Mouse (Mus musculus): ENCODE data around the gene Axin2.

The Axin2 gene

GRCm38 (mm10) chr11:108973459-108973858 is 53.3 kb downstream of the Axin2 start:
- no peak for DNase-seq (ENCODE audit: low spot score in 2 of 2)

- no peak for DNase-seq (ENCODE audit: low spot score in 2 of 2)
These were observed 53.7 kb downstream of the Axin2 start for GRCm38 (mm10) chr11:108973866-108974265.

- no peak for DNase-seq (ENCODE audit: low spot score in 2 of 2)
These were observed 55.4 kb downstream of the Axin2 start for GRCm38 (mm10) chr11:108975583-108975982.

- peak; percentile 37 to 57 for DNase-seq (ENCODE audit: low spot score in 2 of 2)
These were observed 60.4 kb downstream of the Axin2 start for GRCm38 (mm10) chr11:108980530-108980929.

- DNase-seq (ENCODE audit: low spot score in 2 of 2) = no peak
These were observed 60.9 kb downstream of the Axin2 start for GRCm38 (mm10) chr11:108981012-108981411.

- DNase-seq (ENCODE audit: low spot score in 2 of 2) = no peak
These were observed 63.4 kb downstream of the Axin2 start for GRCm38 (mm10) chr11:108983409-108984064.

- DNase-seq (ENCODE audit: low spot score in 2 of 2) = peak in 1 of 2 experiments; percentile 27
These were observed 64.7 kb downstream of the Axin2 start for GRCm38 (mm10) chr11:108984711-108985419.

GRCm38 (mm10) chr11:108985836-108986235 is 65.7 kb downstream of the Axin2 start:
- DNase-seq (ENCODE audit: low spot score in 2 of 2) = no peak

GRCm38 (mm10) chr11:108987226-108987625 is 67.1 kb downstream of the Axin2 start:
- no peak for DNase-seq (ENCODE audit: low spot score in 2 of 2)

GRCm38 (mm10) chr11:108987705-108988104 is 67.6 kb downstream of the Axin2 start:
- DNase-seq (ENCODE audit: low spot score in 2 of 2) = no peak

GRCm38 (mm10) chr11:108988258-108988657 is 68.1 kb downstream of the Axin2 start:
- DNase-seq (ENCODE audit: low spot score in 2 of 2) = no peak

GRCm38 (mm10) chr11:108989940-108990339 is 69.8 kb downstream of the Axin2 start:
- peak in 1 of 2 experiments; percentile 33 for DNase-seq (ENCODE audit: low spot score in 2 of 2)

- DNase-seq (ENCODE audit: low spot score in 2 of 2) = no peak
These were observed 73.3 kb downstream of the Axin2 start for GRCm38 (mm10) chr11:108993414-108993813.

GRCm38 (mm10) chr11:108995196-108995989 is 75.2 kb downstream of the Axin2 start:
- DNase-seq (ENCODE audit: low spot score in 2 of 2) = no peak

- DNase-seq (ENCODE audit: low spot score in 2 of 2) = no peak
These were observed 75.9 kb downstream of the Axin2 start for GRCm38 (mm10) chr11:108995990-108996533.

GRCm38 (mm10) chr11:108997816-108998215 is 77.7 kb downstream of the Axin2 start:
- peak; percentile 30 to 74 for DNase-seq (ENCODE audit: low spot score in 2 of 2)
